Mouse (Mus musculus) heart, embryonic 14.5 days (tissue): ENCODE measurements around the gene Gpr132. TPM values are rescaled to one million over a fixed set of nuclear protein-coding genes. Genes with fewer than 3 reads are reported as not detected.

Experiments
- ATAC-seq: fragments of 200-750 bp; cut with Nextera tagmentation; 2 replicates; pipeline ENCODE4 v1.8.0; 2017; ENCODE audit warnings: low read depth, moderate TSS enrichment; ENCODE audit not compliant: insufficient number of reproducible peaks, insufficient read depth, low FRiP score
- H3K27ac ChIP-seq, 2 experiments: fragments of 200-500 bp in 1 of 2; fragments of 300-500 bp in 1 of 2; sonication (generic) in 1 of 2; replicated peaks in 1 of 2; 2 replicates each; pipeline ENCODE4 v1.5.1; 2012 to 2014; ENCODE audit warnings: low read depth in 2 of 2, low read length in 2 of 2, control low read depth in 1 of 2, mild to moderate bottlenecking in 1 of 2, mixed read lengths in 1 of 2; ENCODE audit not compliant: control insufficient read depth in 1 of 2, insufficient read depth in 1 of 2
- H3K27me3 ChIP-seq: fragments of 300-500 bp; sonication (generic); 2 replicates; pipeline ENCODE4 v1.6.1; 2014; ENCODE audit warnings: mild to moderate bottlenecking, low read length, control low read depth; ENCODE audit not compliant: control insufficient read depth, insufficient read depth
- H3K36me3 ChIP-seq: fragments of 300-500 bp; sonication (generic); 2 replicates; pipeline ENCODE4 v1.6.1; 2014; ENCODE audit warnings: mild to moderate bottlenecking, control low read depth, low read length, mixed read lengths; ENCODE audit not compliant: control insufficient read depth, insufficient read depth
- H3K4me1 ChIP-seq, 2 experiments: fragments of 200-500 bp in 1 of 2; fragments of 300-500 bp in 1 of 2; sonication (generic) in 1 of 2; 2 replicates each; pipeline ENCODE4 v1.6.1; 2012 to 2014; ENCODE audit warnings: low read length in 2 of 2, control low read depth in 1 of 2, mixed read lengths in 1 of 2; ENCODE audit not compliant: control insufficient read depth in 2 of 2, insufficient read depth in 2 of 2
- H3K4me2 ChIP-seq: fragments of 300-500 bp; sonication (generic); 2 replicates; pipeline ENCODE4 v1.6.1; 2014; ENCODE audit warnings: mild to moderate bottlenecking, low read length
- H3K4me3 ChIP-seq, 2 experiments: fragments of 200-500 bp in 1 of 2; fragments of 300-500 bp in 1 of 2; sonication (generic) in 1 of 2; 2 replicates each; pipeline ENCODE4 v1.5.1; 2012 to 2014; ENCODE audit warnings: low read length in 2 of 2, mild to moderate bottlenecking in 2 of 2, control low read depth in 1 of 2, low read depth in 1 of 2, moderate library complexity in 1 of 2; ENCODE audit not compliant: control insufficient read depth in 1 of 2, insufficient read depth in 1 of 2
- H3K9ac ChIP-seq: fragments of 300-500 bp; sonication (generic); 2 replicates; pipeline ENCODE4 v1.6.1; 2014; ENCODE audit warnings: mild to moderate bottlenecking, low read length
- H3K9me3 ChIP-seq: fragments of 300-500 bp; sonication (generic); 2 replicates; pipeline ENCODE4 v1.6.1; 2016; ENCODE audit warnings: low read length, control low read depth; ENCODE audit not compliant: control insufficient read depth
- WGBS: fragments of 180-500 bp; shearing (Covaris S2); extraction: QIAGEN DNeasy Blood & Tissue Kit; methylation state at CpG from one replicate; pipeline ENCODE4 v1.1.7; 2014; 5-methylcytosine and 5-hydroxymethylcytosine counted together
- polyA plus RNA-seq: library from polyadenylated mRNA; unstranded; fragments of >200 nt; fragmentation: Nextera tagmentation; extraction: Ambion mirVana; gene quantifications from 2 replicates; pipeline ENCODE4 v1.2.1, GENCODE M21; 2014

Gpr132 gene
- polyA plus RNA-seq, result 0.08 and 0.15 TPM in 2 replicates

- no peak within 1 kb of the TSS for H3K27ac ChIP-seq
Measured at GRCm38 (mm10) chr12:112868178-112869087, at the start of gene Gpr132. TSS of gene Gpr132 (minus strand) at chr12:112868228.

DNA sequence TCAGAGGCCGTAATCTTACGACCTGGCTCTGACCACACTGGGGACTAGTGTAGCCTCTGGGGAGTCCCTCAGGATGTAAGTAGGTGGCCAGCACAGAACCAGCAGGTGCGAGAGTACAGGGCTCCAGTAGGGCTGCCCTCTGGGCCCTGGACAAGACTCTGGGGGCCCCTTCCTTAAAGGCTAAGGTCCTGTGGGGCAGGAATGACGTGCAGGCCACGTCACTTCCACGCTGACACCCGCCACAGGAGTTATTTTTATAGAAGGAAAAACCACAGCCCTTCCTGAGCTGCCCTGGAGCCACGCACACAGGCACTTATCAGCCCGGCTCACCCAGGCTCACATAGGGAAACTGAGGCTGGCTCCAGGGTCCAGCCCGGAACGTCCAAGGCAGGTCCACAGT lies 49.5 kb upstream of the Gpr132 start:
- no peak overlapping the region for H3K27ac ChIP-seq
- WGBS, result 62% methylated on average over 11 of the region's 11 CpGs

More at GRCm38 (mm10) chr12:112868178-112869087, at the start of gene Gpr132:
- Histone ChIP-seq H3K4me1 (peaks cover 9 to 13% of the 10 kb centered on the region in 2 experiments; a peak in 3 of 4 replicates), H3K4me2 (no peak within 1 kb of the TSS), H3K4me3 (no peak within 1 kb of the TSS), H3K9ac (no peak within 1 kb of the TSS), H3K27me3 (peaks cover 27% of the 10 kb centered on the region), H3K36me3 (no peaks in the 10 kb centered on the region), H3K9me3 (no peaks in the 10 kb centered on the region)
- ATAC-seq, result no peak
- 69% methylated on average over 13 of the region's 13 CpGs for WGBS

DNA sequence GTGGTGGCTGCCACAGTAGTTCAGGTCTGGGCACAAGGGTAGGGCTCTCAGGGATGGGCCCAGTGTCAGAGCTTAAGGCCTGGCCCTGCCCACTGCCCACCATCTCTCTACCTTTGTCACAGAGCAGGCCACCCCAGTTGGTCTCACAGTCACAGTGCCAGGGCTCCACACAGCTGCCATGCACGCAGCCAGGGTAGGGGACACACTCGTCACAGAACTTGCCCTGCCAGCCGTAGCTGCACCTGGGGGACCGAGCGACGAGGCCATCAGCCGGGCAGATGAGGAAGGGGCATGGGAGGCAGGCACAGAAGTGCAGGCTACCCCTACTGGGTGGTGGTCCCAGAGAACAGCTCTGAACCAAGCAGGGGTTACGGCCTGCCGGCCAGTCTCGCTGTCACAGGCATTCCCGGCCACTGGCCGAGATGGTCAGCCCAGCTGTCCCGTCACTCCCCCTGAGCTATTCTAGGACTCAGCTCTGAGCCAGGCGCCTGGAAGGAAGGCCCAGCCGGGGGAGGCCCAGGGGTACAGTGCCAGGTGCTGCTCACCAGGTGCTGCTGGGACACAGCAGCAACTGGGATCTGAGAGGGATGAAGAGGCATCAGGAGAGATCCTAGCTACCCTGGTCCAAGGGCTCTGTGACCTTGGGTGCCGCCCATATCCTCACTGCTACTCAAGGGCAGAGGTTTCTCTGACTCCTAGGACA lies 48.8 kb upstream of the Gpr132 start:
- H3K9ac ChIP-seq, result no peak overlapping the region
- peaks cover 27% of the 10 kb centered on the region for H3K27me3 ChIP-seq
- peaks cover 18 to 19% of the 10 kb centered on the region in 2 experiments for H3K4me1 ChIP-seq
- no peak overlapping the region for H3K27ac ChIP-seq
- H3K36me3 ChIP-seq, result peaks cover 24% of the 10 kb centered on the region
- H3K4me2 ChIP-seq, result no peak overlapping the region
- H3K4me3 ChIP-seq, result no peak overlapping the region
- no peak for ATAC-seq
- WGBS, result 59% methylated on average over 16 of the region's 16 CpGs
- no peaks in the 10 kb centered on the region for H3K9me3 ChIP-seq

More for the DNA sequence above, 49.5 kb upstream of the Gpr132 start:
- Histone ChIP-seq H3K9ac (no peak overlapping the region), H3K36me3 (peaks cover 20% of the 10 kb centered on the region), H3K4me2 (no peak overlapping the region), H3K4me1 (peaks cover 24 to 25% of the 10 kb centered on the region in 2 experiments), H3K9me3 (no peaks in the 10 kb centered on the region), H3K4me3 (no peak overlapping the region), H3K27me3 (peaks cover 28% of the 10 kb centered on the region)
- no peak for ATAC-seq

DNA sequence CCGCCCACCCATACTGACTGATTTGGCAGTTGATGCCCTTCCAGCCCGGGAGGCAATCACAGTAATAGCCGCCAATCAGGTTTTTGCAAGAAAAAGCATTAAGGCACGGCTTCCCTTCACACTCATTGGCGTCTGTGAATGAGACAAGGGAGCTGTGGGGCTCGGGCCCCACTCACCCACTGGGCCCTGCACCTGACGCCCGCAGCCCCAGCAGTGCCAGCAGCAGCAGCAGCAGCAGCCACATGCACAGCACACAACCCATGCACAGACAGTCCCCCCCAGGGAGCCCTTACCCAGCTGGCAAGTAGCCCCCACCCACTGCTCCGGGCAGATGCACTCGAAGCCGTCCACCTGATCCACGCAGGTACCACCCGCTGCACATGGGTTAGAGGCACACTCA lies 47.6 kb upstream of the Gpr132 start:
- peaks cover 25% of the 10 kb centered on the region for H3K27me3 ChIP-seq
- ATAC-seq, result no peak
- WGBS, result 94% methylated on average over 13 of the region's 13 CpGs

GRCm38 (mm10) chr12:112914527-112914926 lies 46.5 kb upstream of the Gpr132 start:
- H3K9ac ChIP-seq, result no peak overlapping the region
- no peak for ATAC-seq
- no peak overlapping the region for H3K27ac ChIP-seq
- peaks cover 14% of the 10 kb centered on the region for H3K27me3 ChIP-seq
- H3K4me2 ChIP-seq, result no peak overlapping the region
- peaks cover 43% of the 10 kb centered on the region for H3K36me3 ChIP-seq
- peaks cover 8 to 9% of the 10 kb centered on the region in 2 experiments for H3K4me1 ChIP-seq
- WGBS, result 74% methylated on average over 11 of the region's 11 CpGs
- H3K4me3 ChIP-seq, result no peak overlapping the region
- no peaks in the 10 kb centered on the region for H3K9me3 ChIP-seq

More for the DNA sequence above, 47.6 kb upstream of the Gpr132 start:
- H3K36me3 ChIP-seq, result peaks cover 37% of the 10 kb centered on the region
- peaks cover 8 to 9% of the 10 kb centered on the region in 2 experiments for H3K4me1 ChIP-seq
- no peak overlapping the region for H3K4me3 ChIP-seq
- H3K9ac ChIP-seq, result no peak overlapping the region
- H3K4me2 ChIP-seq, result no peak overlapping the region
- no peaks in the 10 kb centered on the region for H3K9me3 ChIP-seq
- H3K27ac ChIP-seq, result no peak overlapping the region

DNA sequence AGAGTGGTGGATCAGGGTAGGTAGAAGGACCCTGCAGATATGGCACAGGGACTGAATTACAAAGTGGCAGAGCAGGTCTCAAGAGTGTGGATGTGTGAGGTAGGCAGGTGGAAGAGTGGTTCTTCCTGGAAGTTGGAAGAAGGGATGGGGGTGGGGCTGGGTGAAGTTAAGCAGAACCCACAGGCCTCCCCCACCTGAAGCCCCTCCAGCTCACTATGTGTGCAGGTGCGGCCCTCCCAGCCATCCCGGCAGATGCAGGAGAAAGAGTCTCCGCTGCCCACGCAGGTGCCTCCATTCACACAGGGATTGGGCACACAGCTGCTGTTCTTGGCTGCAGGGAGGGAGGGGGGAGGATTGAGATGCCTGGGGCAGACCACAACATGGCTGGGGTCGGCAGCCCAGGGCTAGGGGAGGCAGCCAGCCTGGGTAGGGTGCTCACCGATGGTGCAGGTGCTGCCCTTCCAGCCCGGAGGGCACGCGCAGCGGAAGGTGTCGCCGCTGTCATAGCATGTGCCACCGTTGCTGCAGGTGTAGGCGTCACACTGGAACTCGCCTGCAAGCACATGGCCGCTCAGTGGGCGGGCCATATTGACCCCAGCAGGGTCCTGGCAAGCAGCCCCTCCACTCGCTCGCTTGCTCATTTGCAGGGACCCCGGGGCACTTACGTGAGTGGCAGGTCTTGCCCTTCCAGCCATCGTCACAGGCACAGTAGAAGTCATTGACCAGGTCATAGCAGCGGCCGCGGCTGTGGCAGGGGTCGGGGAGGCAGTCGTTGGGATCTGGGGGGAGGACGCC lies 45.1 kb upstream of the Gpr132 start:
- H3K9me3 ChIP-seq, result no peaks in the 10 kb centered on the region
- H3K27ac ChIP-seq, result no peak overlapping the region
- no peak overlapping the region for H3K4me2 ChIP-seq
- no peak for ATAC-seq
- H3K4me3 ChIP-seq, result no peak overlapping the region
- peaks cover 8 to 9% of the 10 kb centered on the region in 2 experiments for H3K4me1 ChIP-seq
- H3K27me3 ChIP-seq, result peaks cover 2% of the 10 kb centered on the region
- no peak overlapping the region for H3K9ac ChIP-seq
- peaks cover 51% of the 10 kb centered on the region for H3K36me3 ChIP-seq
- WGBS, result 90% methylated on average over 28 of the region's 28 CpGs

DNA sequence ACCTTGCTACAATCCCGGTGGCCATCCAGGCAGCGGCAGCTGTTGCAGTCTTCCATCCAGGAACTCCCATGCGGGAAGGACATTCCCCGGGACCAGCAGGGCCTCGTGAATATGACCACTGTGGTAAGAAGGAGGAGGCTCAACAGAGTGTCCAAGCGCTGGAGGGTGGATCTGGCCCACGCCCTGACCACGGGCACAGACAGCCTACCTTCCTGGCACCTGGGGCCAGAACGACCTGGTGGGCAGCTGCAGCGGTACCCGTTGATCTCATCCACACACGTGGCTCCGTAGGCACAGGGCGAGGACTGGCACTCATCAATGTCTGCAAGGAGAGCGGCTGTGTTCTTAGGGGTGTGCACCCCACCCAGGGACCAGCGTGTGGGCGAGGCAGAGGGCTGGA lies 43.7 kb upstream of the Gpr132 start:
- H3K27me3 ChIP-seq, result no peaks in the 10 kb centered on the region
- H3K36me3 ChIP-seq, result peaks cover 51% of the 10 kb centered on the region
- H3K4me2 ChIP-seq, result no peak overlapping the region
- no peak overlapping the region for H3K9ac ChIP-seq
- WGBS, result 85% methylated on average over 17 of the region's 17 CpGs
- H3K4me3 ChIP-seq, result no peak overlapping the region
- H3K4me1 ChIP-seq, result peaks cover 0 to 1% of the 10 kb centered on the region in 2 experiments; a peak in 2 of 4 replicates
- no peak overlapping the region for H3K27ac ChIP-seq
- ATAC-seq, result no peak
- no peaks in the 10 kb centered on the region for H3K9me3 ChIP-seq
